In genomic region chr10:79115085-79115484, GRCm38 (mm10) we compare ENCODE assay signal across 42 mouse cellular contexts. TPM values are rescaled to one million over a fixed set of nuclear protein-coding genes. Genes with fewer than 3 reads are reported as not detected.
"Had no signal": no experiment of that assay in that cellular context is flagged by ENCODE, and none has a peak within 500 bp of the region (broad histone marks: within the 10 kb centered on the region; RNA-seq: fewer than 3 reads in every experiment).

No protein-coding gene starts in this region.

- H3K4me3 ChIP-seq: gastrocnemius, adult 2 months; hindbrain, embryonic 13.5 days; hindbrain, embryonic 15.5 days; intestine, embryonic 15.5 days; kidney, embryonic 15.5 days; limb, embryonic 13.5 days; limb, embryonic 15.5 days; liver, embryonic 12.5 days had no signal

- H3K4me1 ChIP-seq: hindbrain, embryonic 13.5 days; hindbrain, embryonic 15.5 days; liver, embryonic 12.5 days had no signal

- H3K27ac ChIP-seq: gastrocnemius, adult 2 months; hindbrain, embryonic 13.5 days; hindbrain, embryonic 15.5 days; hindbrain, postnatal 0 days; intestine, embryonic 15.5 days; kidney, postnatal 0 days; limb, embryonic 13.5 days; limb, embryonic 15.5 days; liver, embryonic 12.5 days; liver, embryonic 14.5 days had no signal

- H3K27me3 ChIP-seq: hindbrain, embryonic 13.5 days; hindbrain, embryonic 15.5 days; intestine, embryonic 15.5 days; kidney, embryonic 15.5 days; limb, embryonic 13.5 days; limb, embryonic 15.5 days; liver, embryonic 12.5 days had no signal

- H3K9ac ChIP-seq: hindbrain, embryonic 13.5 days; hindbrain, embryonic 15.5 days; intestine, embryonic 15.5 days; kidney, embryonic 15.5 days; limb, embryonic 13.5 days; limb, embryonic 15.5 days; liver, embryonic 12.5 days; liver, embryonic 14.5 days had no signal

- H3K9me3 ChIP-seq: hindbrain, embryonic 13.5 days; hindbrain, embryonic 15.5 days; intestine, embryonic 15.5 days; kidney, embryonic 15.5 days; limb, embryonic 13.5 days; limb, embryonic 15.5 days; liver, embryonic 12.5 days had no signal

- H3K36me3 ChIP-seq: hindbrain, embryonic 13.5 days; hindbrain, embryonic 15.5 days; intestine, embryonic 15.5 days; kidney, embryonic 15.5 days; limb, embryonic 13.5 days; limb, embryonic 15.5 days; liver, embryonic 12.5 days had no signal

- H3K4me2 ChIP-seq: heart, embryonic 11.5 days; hindbrain, embryonic 13.5 days; hindbrain, embryonic 15.5 days; intestine, embryonic 15.5 days; kidney, embryonic 15.5 days; limb, embryonic 13.5 days; limb, embryonic 15.5 days; liver, embryonic 12.5 days had no signal

- DNase-seq: gastrocnemius, adult 2 months; gastrocnemius, postnatal 10 days; gastrocnemius, postnatal 25 days; heart, adult 18-20 months; heart, postnatal 10 days; heart, postnatal 36 days; kidney, adult 11 months; kidney, adult 2 months; kidney, adult 9 months; kidney, postnatal 14 days; kidney, postnatal 36 days; layer of hippocampus, adult 9-11 months; layer of hippocampus, postnatal 36 days; left cerebral cortex, postnatal 4 days had no signal

- ATAC-seq: hindbrain, postnatal 0 days; intestine, embryonic 15.5 days; liver, embryonic 12.5 days had no signal

RNA-seq across cellular contexts. Expression of gene Vmn2r80, which starts 33.5 kb away (rescaled TPM):
- total RNA-seq: gastrocnemius, adult 2 months; gastrocnemius, postnatal 10 days; gastrocnemius, postnatal 25 days; gastrocnemius, postnatal 4 days; heart, adult 18-20 months; heart, postnatal 10 days; heart, postnatal 36 days; hematopoietic stem cell, adult 5-6 weeks; hindbrain, postnatal 0 days; layer of hippocampus, adult 18-20 months; layer of hippocampus, adult 8-10 months; layer of hippocampus, postnatal 14 days; layer of hippocampus, postnatal 36 days; left cerebral cortex, adult 18-20 months; left cerebral cortex, adult 8-10 months; left cerebral cortex, postnatal 10 days; left cerebral cortex, postnatal 25 days; left cerebral cortex, postnatal 4 days; liver, adult 2 months had no signal
- polyA plus RNA-seq: frontal cortex, adult 2 months; heart, embryonic 11.5 days; heart, embryonic 14.5 days; heart, embryonic 16.5 days; hindbrain, embryonic 11.5 days; hindbrain, embryonic 13.5 days; hindbrain, embryonic 15.5 days; hindbrain, postnatal 0 days; intestine, embryonic 15.5 days; kidney, adult 2 months; kidney, embryonic 15.5 days; kidney, postnatal 0 days; large intestine, adult 2 months; limb, embryonic 11.5 days; limb, embryonic 13.5 days; limb, embryonic 15.5 days; liver, adult 2 months; liver, embryonic 12.5 days; liver, embryonic 14.5 days; liver, embryonic 16.5 days had no signal
